Mouse (Mus musculus): ENCODE results near the gene Pygm. TPM values are rescaled to one million over a fixed set of nuclear protein-coding genes. Genes with fewer than 3 reads are reported as not detected.
A peak's percentile ranks its signal among the peaks of the same experiment; 100 is the strongest.

Pygm gene
- polyA plus RNA-seq, 1 experiment from 2014 or later, result 1.5 TPM

- no peak overlapping the region for H3K9ac ChIP-seq
- no peak overlapping the region for H3K27ac ChIP-seq
- ATAC-seq (ENCODE audit: low FRiP score), result no peak
- WGBS, result 92% methylated on average over 16 of the region's 16 CpGs
- no peaks in the 10 kb centered on the region for H3K9me3 ChIP-seq
- no peak overlapping the region for H3K4me2 ChIP-seq
- H3K4me1 ChIP-seq, result peaks cover 13% of the 10 kb centered on the region
- no peaks in the 10 kb centered on the region for H3K36me3 ChIP-seq (replicated peaks)
- peaks cover 19% of the 10 kb centered on the region; the same call in 1 of the 2 replicates for H3K27me3 ChIP-seq
- no peak overlapping the region for H3K4me3 ChIP-seq (replicated peaks)
Observed at GRCm38 (mm10) chr19:6393637-6394036, 9.4 kb downstream of the Pygm start.

DNA sequence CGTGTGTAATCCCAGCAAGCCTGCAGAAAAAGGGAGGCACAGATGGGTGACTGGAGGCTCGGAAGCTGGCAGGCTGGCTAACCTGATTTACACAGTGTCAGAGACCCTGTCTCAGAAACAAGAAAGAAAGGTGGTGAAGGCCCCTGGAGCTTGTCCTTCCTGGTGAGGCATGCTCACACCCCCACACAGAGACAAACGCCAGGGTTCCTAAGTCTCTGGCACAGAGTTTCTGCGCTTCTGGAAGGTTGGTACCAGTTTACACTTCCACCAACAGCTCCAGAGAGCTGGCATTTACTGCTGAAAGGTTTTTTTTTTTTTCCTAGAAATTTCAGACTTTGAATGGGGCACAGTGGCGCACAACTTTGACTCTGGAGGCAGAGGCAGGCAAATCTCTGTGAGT lies 12.0 kb downstream of the Pygm start:
- ATAC-seq (ENCODE audit: low FRiP score), result no peak
- peaks cover 31% of the 10 kb centered on the region for H3K4me1 ChIP-seq
- no peaks in the 10 kb centered on the region for H3K9me3 ChIP-seq
- H3K27ac ChIP-seq, result no peak overlapping the region
- H3K4me3 ChIP-seq (replicated peaks), result no peak overlapping the region
- 93% methylated on average over 5 of the region's 5 CpGs for WGBS
- H3K4me2 ChIP-seq, result no peak overlapping the region
- no peaks in the 10 kb centered on the region for H3K36me3 ChIP-seq (replicated peaks)
- H3K9ac ChIP-seq, result no peak overlapping the region
- H3K27me3 ChIP-seq, result peaks cover 35% of the 10 kb centered on the region

- H3K27ac ChIP-seq, result no peak overlapping the region
- H3K27me3 ChIP-seq, result peaks cover 50% of the 10 kb centered on the region
- no peaks in the 10 kb centered on the region for H3K36me3 ChIP-seq (replicated peaks)
- peaks cover 40% of the 10 kb centered on the region for H3K4me1 ChIP-seq
- no peaks in the 10 kb centered on the region for H3K9me3 ChIP-seq
- no peak for ATAC-seq (ENCODE audit: low FRiP score)
- WGBS, result 87% methylated on average over 22 of the region's 22 CpGs
- no peak overlapping the region for H3K4me3 ChIP-seq (replicated peaks)
- H3K4me2 ChIP-seq, result peak overlapping the region; percentile 100
- no peak overlapping the region for H3K9ac ChIP-seq
Observed at GRCm38 (mm10) chr19:6397582-6398249, 13.5 kb downstream of the Pygm start.

DNA sequence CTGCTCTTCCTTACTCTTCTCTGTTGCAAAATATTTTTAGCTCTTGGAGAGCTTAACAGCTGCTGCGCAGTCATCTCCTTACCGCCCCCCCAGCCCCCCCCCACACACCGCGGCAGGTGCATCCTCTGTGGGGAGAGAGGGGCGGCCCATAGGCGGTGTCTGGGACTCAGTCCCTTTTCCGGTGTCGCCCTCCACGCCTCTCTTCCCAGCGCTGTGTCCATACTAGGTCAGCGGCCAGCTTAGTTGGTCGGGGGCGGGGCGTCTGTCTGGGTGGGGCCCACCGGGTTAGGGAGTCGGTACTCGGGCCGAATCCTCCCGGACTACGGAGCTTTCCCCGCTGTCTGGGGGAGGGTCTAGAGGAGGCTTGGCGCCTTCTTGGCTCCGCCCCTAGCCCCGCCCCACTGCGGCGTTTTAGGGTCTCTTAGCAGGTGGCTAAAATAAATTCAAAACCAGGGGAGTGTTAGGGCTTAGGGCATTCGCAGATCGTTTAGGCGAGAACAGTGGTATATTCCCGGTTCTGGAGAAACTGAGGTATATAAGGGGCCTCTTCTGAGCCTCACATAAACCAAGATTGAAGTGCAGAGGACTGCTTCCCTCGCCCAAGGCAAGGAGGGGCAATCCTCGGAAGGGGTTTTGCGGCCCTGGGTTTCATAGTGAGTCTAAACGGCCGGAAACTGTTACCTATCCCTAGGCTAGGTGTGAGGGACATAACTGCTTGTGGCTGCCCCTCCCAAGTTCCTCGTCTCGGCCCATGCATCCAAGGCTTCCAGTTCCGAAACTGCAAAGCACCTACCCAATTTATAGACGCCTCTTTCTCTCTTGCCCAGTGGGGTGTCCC lies 14.5 kb downstream of the Pygm start:
- H3K27ac ChIP-seq, result peak overlapping the region; percentile 65
- peak overlapping the region; percentile 77 for H3K9ac ChIP-seq
- H3K27me3 ChIP-seq, result peaks cover 60% of the 10 kb centered on the region
- H3K9me3 ChIP-seq, result no peaks in the 10 kb centered on the region
- peak overlapping the region; percentile 72 for H3K4me3 ChIP-seq (replicated peaks)
- ATAC-seq (ENCODE audit: low FRiP score), result peak; percentile 59
- WGBS, result under 1% methylated on average over 39 of the region's 39 CpGs
- H3K36me3 ChIP-seq (replicated peaks), result no peaks in the 10 kb centered on the region
- H3K4me2 ChIP-seq, result peak overlapping the region; percentile 100
- H3K4me1 ChIP-seq, result peaks cover 49% of the 10 kb centered on the region

GRCm38 (mm10) chr19:6399285-6400095 lies 15.3 kb downstream of the Pygm start, which contains the start of gene Rasgrp2:
Gene Rasgrp2, plus strand, starts transcription at chr19:6399340.
- Histone ChIP-seq H3K4me3 (replicated peaks) (peak within 1 kb of the TSS; percentile 72), H3K9me3 (no peaks in the 10 kb centered on the region), H3K27ac (peak within 1 kb of the TSS; percentile 65), H3K4me2 (peak within 1 kb of the TSS; percentile 100), H3K36me3 (replicated peaks) (no peaks in the 10 kb centered on the region), H3K9ac (peak within 1 kb of the TSS; percentile 77), H3K4me1 (peaks cover 49% of the 10 kb centered on the region), H3K27me3 (peaks cover 64% of the 10 kb centered on the region)
- WGBS, result under 1% methylated on average over 79 of the region's 87 CpGs
- ATAC-seq (ENCODE audit: low FRiP score), result peak; percentile 42

GRCm38 (mm10) chr19:6400096-6401086 lies 16.2 kb downstream of the Pygm start:
- Histone ChIP-seq H3K36me3 (replicated peaks) (no peaks in the 10 kb centered on the region), H3K27ac (no peak overlapping the region), H3K4me1 (peaks cover 49% of the 10 kb centered on the region), H3K4me3 (replicated peaks) (peak overlapping the region; percentile 72), H3K27me3 (peaks cover 64% of the 10 kb centered on the region), H3K9ac (peak overlapping the region; percentile 77), H3K9me3 (no peaks in the 10 kb centered on the region), H3K4me2 (peak overlapping the region; percentile 100)
- WGBS, result 4% methylated on average over 29 of the region's 29 CpGs
- ATAC-seq (ENCODE audit: low FRiP score), result no peak

GRCm38 (mm10) chr19:6401131-6401815 lies 17.1 kb downstream of the Pygm start:
- H3K36me3 ChIP-seq (replicated peaks), result no peaks in the 10 kb centered on the region
- peaks cover 49% of the 10 kb centered on the region for H3K4me1 ChIP-seq
- H3K9ac ChIP-seq, result peak overlapping the region; percentile 39
- H3K4me3 ChIP-seq (replicated peaks), result peak overlapping the region; percentile 29
- under 1% methylated on average over 32 of the region's 32 CpGs for WGBS
- peaks cover 64% of the 10 kb centered on the region for H3K27me3 ChIP-seq
- no peak overlapping the region for H3K27ac ChIP-seq
- no peaks in the 10 kb centered on the region for H3K9me3 ChIP-seq
- ATAC-seq (ENCODE audit: low FRiP score), result 0 out of 2 replicates have a peak, but pooled peaks have one; percentile 18
- peak overlapping the region; percentile 56 for H3K4me2 ChIP-seq

- Histone ChIP-seq H3K9me3 (no peaks in the 10 kb centered on the region), H3K36me3 (replicated peaks) (no peaks in the 10 kb centered on the region), H3K4me1 (peaks cover 49% of the 10 kb centered on the region), H3K27me3 (peaks cover 61% of the 10 kb centered on the region), H3K27ac (no peak overlapping the region), H3K4me3 (replicated peaks) (peak overlapping the region; percentile 29; the same call in 1 of the 2 replicates), H3K4me2 (peak overlapping the region; percentile 56), H3K9ac (peak overlapping the region; percentile 39; the same call in 1 of the 2 replicates)
- 17% methylated on average over 9 of the region's 9 CpGs for WGBS
- no peak for ATAC-seq (ENCODE audit: low FRiP score)
Observed at GRCm38 (mm10) chr19:6401951-6402350, 17.8 kb downstream of the Pygm start.

DNA sequence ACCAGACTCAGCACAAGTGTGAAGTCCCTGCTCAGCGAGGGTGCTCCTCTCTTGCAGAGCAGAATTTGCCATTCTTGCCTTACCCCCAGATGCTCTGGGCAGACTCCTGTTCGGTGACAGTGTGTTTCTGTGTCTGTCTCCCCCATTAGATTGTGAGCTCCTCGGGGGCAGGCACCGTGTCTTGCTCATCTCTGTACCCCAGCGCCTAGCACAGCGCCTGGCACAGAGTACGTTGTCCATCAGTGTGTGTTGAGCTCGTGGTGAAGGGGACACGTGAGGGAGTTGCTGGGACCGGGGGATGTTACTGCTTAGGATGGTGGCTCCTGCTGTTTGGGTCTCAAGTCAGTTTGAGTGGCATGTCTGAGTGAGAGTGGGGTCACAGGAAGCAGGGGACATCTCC lies 19.7 kb downstream of the Pygm start:
- peaks cover 42% of the 10 kb centered on the region for H3K4me1 ChIP-seq
- H3K9me3 ChIP-seq, result no peaks in the 10 kb centered on the region
- no peak overlapping the region for H3K9ac ChIP-seq

DNA sequence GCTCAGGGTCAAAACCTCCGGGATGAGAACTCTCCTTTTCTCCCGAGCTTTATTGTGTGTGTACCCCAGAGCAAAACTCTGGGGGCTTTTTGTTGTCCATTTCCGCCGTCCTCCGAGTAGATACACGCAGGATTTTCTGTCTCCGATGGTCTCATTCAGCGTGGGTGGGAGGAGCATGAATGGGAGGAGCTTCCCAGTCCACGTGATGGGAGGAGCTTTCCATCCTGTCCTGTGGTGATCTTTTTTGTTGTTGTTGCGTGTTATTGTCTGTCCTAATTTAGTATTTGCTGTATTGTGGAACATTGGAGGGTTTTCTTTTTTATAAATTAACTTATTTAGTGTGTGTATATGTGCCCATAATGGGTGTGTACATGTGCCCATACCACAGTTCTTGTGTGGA lies 21.2 kb downstream of the Pygm start:
- Histone ChIP-seq H3K4me3 (replicated peaks) (no peak overlapping the region), H3K27ac (no peak overlapping the region), H3K27me3 (peaks cover 37% of the 10 kb centered on the region), H3K4me1 (peaks cover 26% of the 10 kb centered on the region), H3K36me3 (replicated peaks) (no peaks in the 10 kb centered on the region), H3K9me3 (no peaks in the 10 kb centered on the region), H3K9ac (no peak overlapping the region), H3K4me2 (no peak overlapping the region)
- WGBS, result 70% methylated on average over 10 of the region's 10 CpGs
- no peak for ATAC-seq (ENCODE audit: low FRiP score)

More for the DNA sequence above, 19.7 kb downstream of the Pygm start:
- Histone ChIP-seq H3K27ac (no peak overlapping the region), H3K4me2 (no peak overlapping the region), H3K4me3 (replicated peaks) (no peak overlapping the region), H3K36me3 (replicated peaks) (no peaks in the 10 kb centered on the region), H3K27me3 (peaks cover 48% of the 10 kb centered on the region)
- ATAC-seq (ENCODE audit: low FRiP score), result no peak
- 88% methylated on average over 10 of the region's 10 CpGs for WGBS

GRCm38 (mm10) chr19:6407109-6407508 lies 22.9 kb downstream of the Pygm start:
- no peak overlapping the region for H3K9ac ChIP-seq
- peaks cover 20% of the 10 kb centered on the region for H3K27me3 ChIP-seq
- ATAC-seq (ENCODE audit: low FRiP score), result no peak
- no peak overlapping the region for H3K4me2 ChIP-seq
- H3K27ac ChIP-seq, result no peak overlapping the region
- no peaks in the 10 kb centered on the region for H3K36me3 ChIP-seq (replicated peaks)
- peaks cover 9% of the 10 kb centered on the region; the same call in 1 of the 2 replicates for H3K4me1 ChIP-seq
- 86% methylated on average over 8 of the region's 8 CpGs for WGBS
- H3K9me3 ChIP-seq, result no peaks in the 10 kb centered on the region
- H3K4me3 ChIP-seq (replicated peaks), result no peak overlapping the region

Measured in forebrain, embryonic 12.5 days (tissue).